Mouse (Mus musculus): Measurements from ENCODE around the gene Mlxip.

- no peak for TF ChIP-seq EP300 (IDR thresholded peaks at IDR 0.05; ENCODE audit: low read depth)
- TF ChIP-seq CTCF (IDR thresholded peaks at IDR 0.05; ENCODE audit: low read depth): peak; percentile 48
These were observed 44.2 kb upstream of the Mlxip start for GRCm38 (mm10) chr5:123350386-123350785.
